Mouse (Mus musculus) frontal cortex, postnatal 14 days (tissue): ENCODE data around the gene March10.

Experiments used
- DNase-seq, 2 experiments: peaks; one replicate each; pipeline ENCODE4 v3.0.0; 2022; ENCODE audit warnings: low spot score in 2 of 2

March10 gene

GRCm38 (mm10) chr11:105466756-105467155 lies 10.2 kb upstream of the March10 start:
- no peak for DNase-seq

GRCm38 (mm10) chr11:105465488-105465887 lies 9.0 kb upstream of the March10 start:
- DNase-seq: no peak

GRCm38 (mm10) chr11:105464430-105464967 lies 8.0 kb upstream of the March10 start:
- DNase-seq: no peak

GRCm38 (mm10) chr11:105459900-105460299 lies 3.4 kb upstream of the March10 start:
- DNase-seq: no peak

- DNase-seq: no peak
These were observed 506 bp upstream of the March10 start for GRCm38 (mm10) chr11:105457041-105457440.

- no peak for DNase-seq
These were observed 1.4 kb downstream of the March10 start for GRCm38 (mm10) chr11:105455118-105455517.

GRCm38 (mm10) chr11:105453084-105453483 lies 3.5 kb downstream of the March10 start:
- no peak for DNase-seq

DNA sequence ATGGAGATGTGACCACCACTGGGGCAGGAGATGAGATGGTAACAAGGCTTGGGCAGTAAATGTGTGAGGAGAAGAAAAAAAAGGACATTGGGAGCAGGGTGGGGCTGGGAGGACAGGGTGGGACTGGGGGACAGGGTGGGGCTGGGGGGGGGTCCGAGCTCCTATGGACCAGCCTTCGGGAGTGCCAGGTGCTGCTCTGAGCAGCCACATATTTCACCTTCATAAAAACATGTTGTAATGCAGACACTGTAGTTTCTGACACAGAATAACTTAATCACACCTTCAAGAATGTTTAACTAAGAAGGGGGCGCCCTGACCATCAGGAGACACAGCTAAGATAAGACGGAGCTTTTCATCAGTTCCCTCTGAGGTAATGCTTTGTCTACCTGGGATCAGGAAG lies 4.0 kb downstream of the March10 start:
- DNase-seq: no peak

- no peak for DNase-seq
These were observed 4.9 kb downstream of the March10 start for GRCm38 (mm10) chr11:105451553-105452135.

DNA sequence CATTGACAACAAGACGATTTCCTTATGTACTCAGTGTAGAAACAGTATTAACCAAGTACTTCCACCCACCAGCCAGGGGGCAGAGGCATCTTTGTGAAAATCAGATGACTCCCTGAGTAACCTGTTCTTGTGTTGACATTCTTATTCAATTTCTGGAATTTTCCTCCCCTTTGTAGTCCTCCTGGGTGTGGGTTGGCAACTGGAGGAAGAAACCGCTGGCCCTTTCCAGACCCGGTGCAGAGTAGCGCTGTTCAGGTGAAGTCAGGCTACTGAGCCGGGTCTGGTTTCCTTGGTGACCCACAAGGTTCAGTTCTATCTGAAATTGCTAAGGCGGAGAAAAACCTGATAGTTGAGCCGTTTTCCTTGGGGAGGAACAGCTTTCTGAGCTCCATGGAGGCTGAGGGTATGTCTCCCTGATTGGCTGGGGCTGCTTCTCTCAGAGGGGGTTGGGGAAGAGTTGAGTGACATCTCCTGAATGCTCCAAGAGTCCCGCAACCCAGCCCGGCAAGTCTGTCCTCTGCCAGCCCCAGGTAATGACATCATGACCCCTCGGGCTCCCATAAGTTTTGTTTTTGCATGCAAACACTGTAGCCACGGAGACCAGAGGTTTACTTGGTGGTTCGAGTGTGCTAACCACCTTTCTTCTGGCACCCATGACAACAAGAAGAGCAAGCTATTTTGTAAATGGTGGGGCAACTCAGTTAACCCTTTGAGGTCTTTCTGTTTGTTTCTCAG lies 6.8 kb downstream of the March10 start:
- DNase-seq: no peak

GRCm38 (mm10) chr11:105447661-105448060 lies 8.9 kb downstream of the March10 start:
- DNase-seq: no peak

DNA sequence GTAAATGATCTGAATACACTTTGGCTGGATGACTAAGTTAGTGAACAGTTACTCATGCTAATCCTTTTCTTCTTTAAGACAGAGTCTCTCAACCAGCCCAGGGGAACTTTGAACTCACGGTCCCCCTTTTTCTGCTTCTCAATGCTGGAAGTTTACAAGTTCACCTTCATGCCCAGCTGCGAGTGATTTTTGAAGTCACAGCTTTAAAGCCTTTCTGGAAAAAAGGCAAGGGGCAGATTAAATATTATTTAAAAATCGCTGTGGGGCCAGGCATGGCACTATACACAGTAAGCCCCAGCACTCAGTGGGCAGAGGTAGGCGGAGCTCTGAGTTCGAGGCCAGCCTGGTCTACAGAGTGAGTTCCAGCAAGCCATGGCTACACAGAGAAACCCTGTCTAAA lies 10.3 kb downstream of the March10 start:
- no peak for DNase-seq

DNA sequence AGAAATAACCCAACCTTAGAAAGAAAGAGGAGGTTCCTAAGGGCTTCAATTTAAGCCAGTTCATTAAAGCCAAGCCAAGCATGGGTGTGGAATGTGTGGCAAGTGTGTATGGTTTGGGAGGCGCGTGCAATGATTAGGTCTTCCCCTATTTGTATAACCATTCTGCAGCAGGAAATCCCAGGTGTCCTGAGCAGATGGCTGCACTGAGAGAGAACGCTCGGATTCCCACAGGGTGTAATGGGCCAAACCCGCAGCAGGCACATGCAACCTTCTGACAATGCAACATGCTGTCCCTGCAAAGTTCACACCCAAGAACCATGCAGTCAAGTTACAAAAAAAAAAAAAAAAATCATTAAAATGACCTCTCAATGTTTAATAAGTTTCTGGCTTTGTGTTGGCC lies 10.8 kb downstream of the March10 start:
- no peak for DNase-seq

GRCm38 (mm10) chr11:105444929-105445328 lies 11.6 kb downstream of the March10 start:
- DNase-seq: no peak

DNA sequence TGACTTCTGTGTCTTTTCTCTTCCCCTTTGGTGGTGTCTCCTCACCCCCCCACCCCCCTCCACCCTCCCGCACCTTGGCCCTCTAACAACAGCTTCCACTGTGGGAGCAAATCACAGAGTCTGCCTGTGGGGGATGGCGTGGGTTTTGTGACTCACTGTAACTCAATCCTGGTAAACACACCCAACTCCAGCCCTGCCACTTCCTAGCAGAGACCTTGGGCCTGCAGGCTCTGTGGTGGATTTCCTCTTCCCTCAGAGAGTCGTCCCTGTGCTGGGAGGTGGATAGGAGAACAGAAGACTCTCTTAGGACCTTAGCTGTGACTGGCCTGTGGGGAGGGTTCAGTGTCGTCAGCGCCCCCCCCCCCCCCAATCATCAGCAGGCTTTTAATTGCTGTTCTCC lies 13.0 kb downstream of the March10 start:
- DNase-seq: no peak

- no peak for DNase-seq
These were observed 16.7 kb downstream of the March10 start for GRCm38 (mm10) chr11:105439796-105440195.

DNA sequence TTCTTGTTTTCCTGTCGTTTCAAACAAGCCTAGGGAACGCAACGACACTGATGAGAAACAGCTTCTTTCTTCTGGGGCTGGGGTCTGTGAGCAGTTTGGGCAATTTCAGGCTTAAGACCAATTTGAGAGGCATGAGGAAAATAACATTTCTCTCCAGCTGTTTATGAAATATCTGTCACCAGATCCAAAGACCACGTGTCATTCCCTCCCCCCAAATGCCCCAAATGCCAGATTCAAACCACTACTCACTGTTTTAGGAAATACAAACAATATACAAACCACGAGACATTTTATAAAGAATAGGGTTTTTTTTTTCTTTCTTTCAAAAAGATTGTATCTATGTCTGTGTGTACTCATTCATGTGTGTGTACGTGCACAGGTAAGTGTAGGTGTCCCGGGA lies 17.6 kb downstream of the March10 start:
- DNase-seq: no peak

DNA sequence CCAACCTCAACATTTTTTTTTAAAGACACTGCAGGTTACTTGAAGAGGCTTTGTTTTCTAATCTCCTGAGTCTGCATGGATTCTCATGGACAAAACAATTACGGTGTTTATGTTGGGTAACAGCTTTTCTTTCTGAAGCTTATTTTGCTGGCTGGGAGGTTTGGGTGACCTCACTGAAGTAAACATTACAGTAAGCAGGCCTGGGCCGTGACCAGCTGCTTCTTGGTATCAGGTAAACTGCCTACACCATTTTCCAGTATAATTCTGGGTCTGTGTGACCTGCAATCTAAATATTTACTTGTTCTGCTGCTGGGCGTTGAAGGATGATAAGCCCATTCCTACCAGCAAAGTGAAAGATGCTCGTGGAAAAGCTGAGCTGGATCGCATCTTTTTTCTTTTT lies 30.1 kb downstream of the March10 start:
- DNase-seq: no peak

DNA sequence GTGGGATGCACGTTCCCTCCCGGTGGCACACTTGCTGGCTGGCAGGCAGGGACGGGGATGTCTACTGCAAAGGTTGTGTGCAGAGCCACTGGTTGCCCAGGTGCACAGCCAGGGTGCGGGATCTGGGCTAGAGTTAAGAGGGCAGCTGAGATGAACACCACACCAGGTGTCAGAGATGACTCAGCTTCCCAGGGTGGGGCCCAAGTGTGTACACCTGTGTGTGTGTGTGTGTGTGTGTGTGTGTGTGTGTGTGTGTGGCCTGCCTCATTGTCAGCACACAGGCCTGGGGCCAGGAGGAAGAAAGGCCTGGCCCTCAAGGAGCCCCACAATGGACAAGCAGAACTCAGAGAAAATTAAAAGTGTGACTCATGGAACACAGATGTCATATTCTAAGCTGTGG lies 31.9 kb downstream of the March10 start:
- DNase-seq: no peak

- DNase-seq: peak; percentile 62 to 77
These were observed 35.7 kb downstream of the March10 start for GRCm38 (mm10) chr11:105420671-105421450.

GRCm38 (mm10) chr11:105419946-105420345 lies 36.6 kb downstream of the March10 start:
- DNase-seq: peak in 1 of 2 experiments; percentile 20

GRCm38 (mm10) chr11:105414009-105414408 lies 42.5 kb downstream of the March10 start:
- DNase-seq: no peak

DNA sequence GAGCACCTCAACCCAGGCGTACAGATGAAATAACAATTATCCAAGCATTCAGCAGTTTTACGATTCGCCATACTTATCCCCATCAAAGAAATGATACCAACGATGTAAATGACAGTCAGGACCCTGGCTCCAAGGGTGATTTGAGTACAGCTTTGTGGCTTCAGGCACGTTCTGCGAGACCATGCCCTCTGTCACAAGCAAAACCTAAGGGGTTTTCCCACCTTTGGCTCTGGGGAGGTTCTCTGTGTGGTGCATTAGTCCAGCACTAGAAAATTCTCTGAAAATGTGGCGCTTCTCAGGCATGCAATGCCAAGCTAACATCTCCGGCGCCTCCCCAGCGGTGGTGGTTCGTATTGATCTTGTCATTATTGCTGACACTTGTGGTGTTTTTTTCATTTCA lies 47.1 kb downstream of the March10 start:
- no peak for DNase-seq
